Mouse (Mus musculus) hindbrain, embryonic 12.5 days (tissue): ENCODE results near the gene Blm. TPM values are rescaled to one million over a fixed set of nuclear protein-coding genes. Genes with fewer than 3 reads are reported as not detected.

Experiments
- ATAC-seq: fragments of 200-750 bp; cut with Nextera tagmentation; 2 replicates; pipeline ENCODE4 v1.8.0; 2017; ENCODE audit warnings: moderate TSS enrichment; ENCODE audit not compliant: low FRiP score
- H3K27ac ChIP-seq: fragments of 300-500 bp; sonication (generic); 2 replicates; pipeline ENCODE4 v1.5.1; 2016; ENCODE audit warnings: mild to moderate bottlenecking
- H3K27me3 ChIP-seq: fragments of 300-500 bp; sonication (generic); 2 replicates; pipeline ENCODE4 v1.6.1; 2016; ENCODE audit warnings: mild to moderate bottlenecking
- H3K36me3 ChIP-seq: fragments of 300-500 bp; sonication (generic); 2 replicates; pipeline ENCODE4 v1.6.1; 2016; ENCODE audit warnings: mild to moderate bottlenecking
- H3K4me1 ChIP-seq: fragments of 300-500 bp; sonication (generic); 2 replicates; pipeline ENCODE4 v1.6.1; 2016
- H3K4me2 ChIP-seq: fragments of 300-500 bp; sonication (generic); replicated peaks from 2 replicates; pipeline ENCODE4 v1.6.1; 2016; ENCODE audit warnings: mild to moderate bottlenecking
- H3K4me3 ChIP-seq: fragments of 300-500 bp; sonication (generic); 2 replicates; pipeline ENCODE4 v1.5.1; 2016; ENCODE audit warnings: mild to moderate bottlenecking
- H3K9ac ChIP-seq: fragments of 300-500 bp; sonication (generic); 2 replicates; pipeline ENCODE4 v1.6.1; 2016; ENCODE audit warnings: mild to moderate bottlenecking, moderate library complexity
- H3K9me3 ChIP-seq: fragments of 300-500 bp; sonication (generic); replicated peaks from 2 replicates; pipeline ENCODE4 v1.6.1; 2016; ENCODE audit warnings: mild to moderate bottlenecking
- WGBS: fragments of 180-500 bp; shearing (Covaris S2); methylation state at CpG from one replicate; pipeline ENCODE4 v1.1.7; 2016; 5-methylcytosine and 5-hydroxymethylcytosine counted together
- polyA plus RNA-seq: library from polyadenylated mRNA; unstranded; fragments of >200 nt; fragmentation: Nextera tagmentation; extraction: Ambion mirVana; gene quantifications from 2 replicates; pipeline ENCODE4 v1.2.1, GENCODE M21; 2016

The Blm gene
- polyA plus RNA-seq, 1 experiment from 2014 or later = 24.7 TPM

GRCm38 (mm10) chr7:80421576-80421975 lies 113.3 kb downstream of the Blm start:
- Histone ChIP-seq H3K9ac (no peak overlapping the region), H3K36me3 (no peaks in the 10 kb centered on the region), H3K27ac (no peak overlapping the region), H3K4me3 (no peak overlapping the region), H3K4me2 (no peak overlapping the region), H3K27me3 (no peaks in the 10 kb centered on the region), H3K4me1 (no peaks in the 10 kb centered on the region), H3K9me3 (no peaks in the 10 kb centered on the region)
- ATAC-seq = no peak
- 92% methylated on average over 6 of the region's 6 CpGs for whole genome bisulfite sequencing

DNA sequence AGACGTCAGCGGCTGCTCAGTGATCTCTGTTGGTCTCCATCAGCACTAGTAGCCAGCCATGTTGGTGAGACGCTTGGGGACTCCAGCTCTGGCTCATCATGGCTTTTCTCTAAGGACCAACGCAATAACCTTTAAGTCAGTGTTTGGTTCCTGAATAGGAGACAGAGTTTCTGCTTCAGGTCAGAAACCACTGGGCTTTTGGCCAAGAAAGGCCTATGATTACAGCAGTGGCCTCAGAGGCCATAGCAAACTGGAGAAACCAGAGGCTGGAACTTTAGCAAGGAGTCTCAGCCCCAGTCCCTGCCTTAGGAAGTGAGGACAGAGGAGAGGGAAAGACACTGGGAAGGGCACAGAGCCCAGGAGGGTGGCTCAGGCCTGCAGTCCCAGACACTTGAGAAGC lies 114.3 kb downstream of the Blm start:
- H3K36me3 ChIP-seq = no peaks in the 10 kb centered on the region
- ATAC-seq = no peak
- H3K9ac ChIP-seq = no peak overlapping the region
- no peak overlapping the region for H3K27ac ChIP-seq
- WGBS = 85% methylated on average over 4 of the region's 4 CpGs
- H3K27me3 ChIP-seq = no peaks in the 10 kb centered on the region
- H3K4me1 ChIP-seq = no peaks in the 10 kb centered on the region
- no peaks in the 10 kb centered on the region for H3K9me3 ChIP-seq
- no peak overlapping the region for H3K4me3 ChIP-seq
- H3K4me2 ChIP-seq = no peak overlapping the region

GRCm38 (mm10) chr7:80419278-80419677 lies 115.6 kb downstream of the Blm start:
- Histone ChIP-seq H3K4me1 (no peaks in the 10 kb centered on the region), H3K4me3 (no peak overlapping the region), H3K9me3 (no peaks in the 10 kb centered on the region), H3K27me3 (no peaks in the 10 kb centered on the region), H3K4me2 (no peak overlapping the region), H3K36me3 (no peaks in the 10 kb centered on the region), H3K27ac (no peak overlapping the region), H3K9ac (no peak overlapping the region)
- no peak for ATAC-seq
- WGBS = 71% methylated on average over 3 of the region's 3 CpGs

GRCm38 (mm10) chr7:80418036-80418435 lies 116.9 kb downstream of the Blm start:
- Histone ChIP-seq H3K4me2 (no peak overlapping the region), H3K9me3 (no peaks in the 10 kb centered on the region), H3K4me1 (no peaks in the 10 kb centered on the region), H3K27ac (no peak overlapping the region), H3K4me3 (no peak overlapping the region), H3K36me3 (no peaks in the 10 kb centered on the region), H3K27me3 (no peaks in the 10 kb centered on the region), H3K9ac (no peak overlapping the region)
- no peak for ATAC-seq
- WGBS = 68% methylated on average over 3 of the region's 3 CpGs

DNA sequence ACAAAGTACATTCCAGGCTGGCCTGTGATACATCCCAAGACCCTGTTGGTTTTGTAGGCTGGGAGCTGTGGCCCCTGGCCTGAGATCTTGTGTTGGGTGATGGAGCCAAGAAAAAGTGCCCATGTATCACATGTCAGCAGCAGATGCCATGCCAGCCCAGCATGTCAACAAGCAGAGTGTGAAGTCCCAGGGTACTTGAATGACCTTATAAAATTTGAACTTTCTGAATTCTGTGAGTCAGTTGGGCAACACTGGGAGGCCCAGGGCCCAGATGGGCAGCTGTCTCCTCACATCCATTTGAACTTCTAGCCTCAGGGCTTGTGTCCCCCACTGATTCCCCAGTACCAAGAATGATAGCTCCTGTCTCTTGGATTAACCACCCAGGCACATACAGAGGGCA lies 117.3 kb downstream of the Blm start:
- H3K4me2 ChIP-seq = no peak overlapping the region
- no peaks in the 10 kb centered on the region for H3K36me3 ChIP-seq
- H3K9me3 ChIP-seq = no peaks in the 10 kb centered on the region
- no peaks in the 10 kb centered on the region for H3K27me3 ChIP-seq
- H3K4me1 ChIP-seq = no peaks in the 10 kb centered on the region
- no peak for ATAC-seq
- no peak overlapping the region for H3K27ac ChIP-seq
- H3K4me3 ChIP-seq = no peak overlapping the region
- no peak overlapping the region for H3K9ac ChIP-seq

DNA sequence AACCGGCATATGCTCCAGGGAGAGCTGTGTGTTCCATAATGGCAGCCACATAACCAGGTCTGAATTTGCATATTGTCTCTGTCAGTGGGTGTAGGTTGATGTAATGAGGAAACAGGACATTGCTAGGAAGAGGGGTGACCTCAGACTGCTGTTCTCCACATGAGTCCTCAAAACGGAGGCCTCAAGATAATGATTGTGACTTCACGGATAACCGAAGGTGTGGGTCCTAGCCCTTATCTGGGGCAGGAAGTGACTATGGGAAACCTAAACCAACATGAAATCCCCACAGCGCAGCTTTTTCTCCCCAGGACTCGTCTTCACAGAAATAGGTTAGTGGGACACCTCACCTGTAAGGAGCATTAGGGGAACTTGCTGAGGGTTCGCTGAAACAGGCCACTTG lies 118.0 kb downstream of the Blm start:
- H3K4me3 ChIP-seq = no peak overlapping the region
- H3K9me3 ChIP-seq = no peaks in the 10 kb centered on the region
- H3K4me1 ChIP-seq = no peaks in the 10 kb centered on the region
- H3K9ac ChIP-seq = no peak overlapping the region
- WGBS = 90% methylated on average over 7 of the region's 7 CpGs
- no peak overlapping the region for H3K27ac ChIP-seq
- H3K27me3 ChIP-seq = no peaks in the 10 kb centered on the region
- ATAC-seq = no peak
- H3K36me3 ChIP-seq = no peaks in the 10 kb centered on the region
- H3K4me2 ChIP-seq = no peak overlapping the region

DNA sequence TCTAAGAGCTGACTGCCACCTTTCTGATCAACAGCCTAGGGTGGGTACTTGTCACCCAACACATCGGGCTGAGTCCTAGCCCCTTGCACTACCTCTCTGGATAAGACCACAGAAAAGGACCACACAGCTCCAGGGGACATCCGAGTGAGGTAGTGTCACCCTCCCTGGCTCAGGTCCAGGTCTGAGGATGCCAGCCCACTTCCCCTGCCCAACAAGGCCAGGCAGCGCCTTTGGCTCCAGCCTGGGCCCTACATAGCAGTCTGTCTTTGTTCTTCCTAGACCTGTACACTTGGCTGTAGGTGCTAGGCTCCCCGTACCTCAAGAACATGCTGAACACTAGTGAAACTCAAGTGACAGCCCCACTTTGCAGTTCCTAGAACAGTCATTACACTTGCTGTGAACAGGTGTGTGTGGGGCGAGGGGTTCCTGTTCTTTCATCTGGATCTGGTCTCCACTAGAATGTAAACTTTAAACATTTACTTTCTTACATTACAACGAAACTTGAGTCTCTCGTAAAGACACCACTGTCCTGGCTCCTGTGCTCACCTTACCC lies 120.5 kb downstream of the Blm start:
- Histone ChIP-seq H3K9ac (no peak overlapping the region), H3K4me3 (no peak overlapping the region), H3K4me1 (no peaks in the 10 kb centered on the region), H3K9me3 (no peaks in the 10 kb centered on the region), H3K4me2 (no peak overlapping the region), H3K27me3 (no peaks in the 10 kb centered on the region), H3K27ac (no peak overlapping the region), H3K36me3 (no peaks in the 10 kb centered on the region)
- ATAC-seq = no peak
- 86% methylated on average over 7 of the region's 7 CpGs for WGBS

DNA sequence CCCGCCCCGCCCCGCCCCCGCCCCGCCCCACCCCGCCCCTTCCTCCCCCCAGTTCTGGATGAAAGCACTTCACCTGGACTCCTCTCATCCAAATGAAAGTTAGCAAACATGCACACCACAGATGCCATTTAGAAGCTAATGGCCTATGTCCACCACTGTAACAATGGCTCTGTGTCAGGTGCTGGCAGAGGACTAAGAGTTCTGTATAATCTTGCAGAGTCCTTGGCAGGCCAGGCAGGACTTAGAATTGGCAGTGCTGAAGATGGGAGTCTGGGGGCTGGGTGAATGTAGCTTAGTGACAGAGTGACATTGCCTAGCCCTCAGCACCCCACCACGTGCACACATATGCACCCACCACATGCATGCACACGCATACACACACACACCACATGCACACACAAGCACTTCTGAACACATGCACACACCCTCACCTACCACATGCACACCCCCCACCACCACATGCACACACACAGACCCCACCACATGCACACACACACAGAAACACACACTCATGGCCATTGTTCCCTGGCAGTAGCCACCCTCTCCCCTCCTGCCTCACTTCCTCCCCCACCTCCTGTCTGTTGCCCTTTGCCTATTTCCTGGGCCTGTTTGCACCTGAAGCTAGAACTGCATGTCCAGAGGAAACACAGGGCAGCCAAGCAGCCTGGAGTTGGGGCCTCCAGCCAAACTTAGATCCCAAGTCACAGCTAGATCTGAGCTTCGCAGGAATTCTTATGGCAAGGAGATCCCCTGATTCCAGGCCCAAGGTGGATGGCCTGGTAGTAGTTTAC lies 121.2 kb downstream of the Blm start:
- Histone ChIP-seq H3K9me3 (no peaks in the 10 kb centered on the region), H3K4me1 (no peaks in the 10 kb centered on the region), H3K27me3 (no peaks in the 10 kb centered on the region), H3K27ac (no peak overlapping the region), H3K4me3 (no peak overlapping the region), H3K9ac (no peak overlapping the region), H3K36me3 (no peaks in the 10 kb centered on the region), H3K4me2 (no peak overlapping the region)
- WGBS = 86% methylated on average over 9 of the region's 9 CpGs
- no peak for ATAC-seq

- 86% methylated on average over 5 of the region's 5 CpGs for WGBS
- Histone ChIP-seq H3K4me1 (no peaks in the 10 kb centered on the region), H3K9me3 (no peaks in the 10 kb centered on the region), H3K36me3 (no peaks in the 10 kb centered on the region), H3K27me3 (no peaks in the 10 kb centered on the region), H3K9ac (no peak overlapping the region), H3K4me2 (no peak overlapping the region), H3K27ac (no peak overlapping the region), H3K4me3 (no peak overlapping the region)
- ATAC-seq = no peak
Observed at GRCm38 (mm10) chr7:80412781-80413180, 122.1 kb downstream of the Blm start.

- H3K27ac ChIP-seq = no peak overlapping the region
- no peaks in the 10 kb centered on the region for H3K27me3 ChIP-seq
- 74% methylated on average over 10 of the region's 10 CpGs for WGBS
- ATAC-seq = no peak
- H3K4me3 ChIP-seq = no peak overlapping the region
- H3K36me3 ChIP-seq = no peaks in the 10 kb centered on the region
- H3K4me2 ChIP-seq = no peak overlapping the region
- no peak overlapping the region for H3K9ac ChIP-seq
- H3K9me3 ChIP-seq = no peaks in the 10 kb centered on the region
- H3K4me1 ChIP-seq = no peaks in the 10 kb centered on the region
Observed at GRCm38 (mm10) chr7:80412279-80412678, 122.6 kb downstream of the Blm start.

DNA sequence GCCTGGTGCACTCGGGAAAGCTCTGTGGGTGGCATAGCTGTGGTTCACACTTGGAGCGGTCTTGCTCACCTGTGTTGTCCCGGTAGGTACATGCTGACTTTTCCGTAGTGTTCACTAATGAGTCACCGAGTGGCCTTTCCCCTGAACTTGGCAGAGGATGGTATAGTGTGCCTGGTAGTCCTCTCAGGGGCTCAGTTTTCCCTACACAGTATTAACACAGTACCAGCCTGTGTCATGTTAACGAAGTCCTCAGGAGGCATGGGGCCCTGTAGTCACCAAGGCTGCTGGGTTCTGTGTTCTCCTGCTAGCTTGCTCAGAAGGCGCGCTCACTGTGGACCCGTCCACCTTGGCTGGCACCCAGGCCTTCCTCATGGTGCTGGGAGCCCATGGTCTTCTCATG lies 124.5 kb downstream of the Blm start:
- Histone ChIP-seq H3K36me3 (no peaks in the 10 kb centered on the region), H3K4me1 (no peaks in the 10 kb centered on the region), H3K4me2 (no peak overlapping the region), H3K27me3 (peaks cover 6% of the 10 kb centered on the region; the same call in 1 of the 2 replicates), H3K9ac (no peak overlapping the region), H3K4me3 (no peak overlapping the region), H3K27ac (no peak overlapping the region), H3K9me3 (no peaks in the 10 kb centered on the region)
- WGBS = 77% methylated on average over 9 of the region's 9 CpGs
- no peak for ATAC-seq

DNA sequence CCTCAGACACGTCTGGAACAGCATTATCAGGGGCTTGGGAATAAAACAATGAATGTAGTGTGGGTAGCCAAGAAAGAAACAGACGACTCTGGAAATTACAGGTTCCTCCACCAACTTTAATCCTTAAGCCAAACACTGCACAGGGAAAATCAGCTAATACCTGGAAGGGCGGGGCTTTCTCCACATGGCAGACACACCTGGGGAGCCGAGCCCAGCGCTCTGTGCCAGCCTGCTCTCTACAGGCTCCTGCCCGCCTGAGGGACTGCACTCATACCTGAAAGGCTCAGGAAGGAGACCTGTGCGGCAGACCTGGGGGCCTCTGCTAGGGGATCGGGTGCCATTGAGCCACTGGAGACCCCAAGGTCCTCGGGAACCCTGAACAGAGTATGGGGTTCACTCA lies 127.2 kb downstream of the Blm start:
- Histone ChIP-seq H3K4me2 (no peak overlapping the region), H3K36me3 (no peaks in the 10 kb centered on the region), H3K27me3 (peaks cover 17% of the 10 kb centered on the region), H3K9ac (no peak overlapping the region), H3K27ac (no peak overlapping the region), H3K4me1 (no peaks in the 10 kb centered on the region), H3K9me3 (no peaks in the 10 kb centered on the region), H3K4me3 (no peak overlapping the region)
- ATAC-seq = no peak
- 83% methylated on average over 9 of the region's 9 CpGs for WGBS

- H3K4me2 ChIP-seq = no peak overlapping the region
- H3K27me3 ChIP-seq = peaks cover 17% of the 10 kb centered on the region
- H3K4me3 ChIP-seq = no peak overlapping the region
- H3K27ac ChIP-seq = no peak overlapping the region
- H3K4me1 ChIP-seq = peaks cover 7% of the 10 kb centered on the region
- no peaks in the 10 kb centered on the region for H3K36me3 ChIP-seq
- 81% methylated on average over 3 of the region's 3 CpGs for WGBS
- no peak overlapping the region for H3K9ac ChIP-seq
- no peaks in the 10 kb centered on the region for H3K9me3 ChIP-seq
- no peak for ATAC-seq
Observed at GRCm38 (mm10) chr7:80406186-80406585, 128.7 kb downstream of the Blm start.
